Mouse (Mus musculus) heart, embryonic 14.5 days (tissue): ENCODE data around the gene Vstm2a. TPM values are rescaled to one million over a fixed set of nuclear protein-coding genes. Genes with fewer than 3 reads are reported as not detected.

Experiments used
- ATAC-seq: fragments of 200-750 bp; cut with Nextera tagmentation; 2 replicates; pipeline ENCODE4 v1.8.0; 2017; ENCODE audit warnings: low read depth, moderate TSS enrichment; ENCODE audit not compliant: insufficient number of reproducible peaks, insufficient read depth, low FRiP score
- H3K27ac ChIP-seq, 2 experiments: fragments of 200-500 bp in 1 of 2; fragments of 300-500 bp in 1 of 2; sonication (generic) in 1 of 2; replicated peaks in 1 of 2; 2 replicates each; pipeline ENCODE4 v1.5.1; 2012 to 2014; ENCODE audit warnings: low read depth in 2 of 2, low read length in 2 of 2, control low read depth in 1 of 2, mild to moderate bottlenecking in 1 of 2, mixed read lengths in 1 of 2; ENCODE audit not compliant: control insufficient read depth in 1 of 2, insufficient read depth in 1 of 2
- H3K27me3 ChIP-seq: fragments of 300-500 bp; sonication (generic); 2 replicates; pipeline ENCODE4 v1.6.1; 2014; ENCODE audit warnings: mild to moderate bottlenecking, low read length, control low read depth; ENCODE audit not compliant: control insufficient read depth, insufficient read depth
- H3K36me3 ChIP-seq: fragments of 300-500 bp; sonication (generic); 2 replicates; pipeline ENCODE4 v1.6.1; 2014; ENCODE audit warnings: mild to moderate bottlenecking, control low read depth, low read length, mixed read lengths; ENCODE audit not compliant: control insufficient read depth, insufficient read depth
- H3K4me1 ChIP-seq, 2 experiments: fragments of 200-500 bp in 1 of 2; fragments of 300-500 bp in 1 of 2; sonication (generic) in 1 of 2; 2 replicates each; pipeline ENCODE4 v1.6.1; 2012 to 2014; ENCODE audit warnings: low read length in 2 of 2, control low read depth in 1 of 2, mixed read lengths in 1 of 2; ENCODE audit not compliant: control insufficient read depth in 2 of 2, insufficient read depth in 2 of 2
- H3K4me2 ChIP-seq: fragments of 300-500 bp; sonication (generic); 2 replicates; pipeline ENCODE4 v1.6.1; 2014; ENCODE audit warnings: mild to moderate bottlenecking, low read length
- H3K4me3 ChIP-seq, 2 experiments: fragments of 200-500 bp in 1 of 2; fragments of 300-500 bp in 1 of 2; sonication (generic) in 1 of 2; 2 replicates each; pipeline ENCODE4 v1.5.1; 2012 to 2014; ENCODE audit warnings: low read length in 2 of 2, mild to moderate bottlenecking in 2 of 2, control low read depth in 1 of 2, low read depth in 1 of 2, moderate library complexity in 1 of 2; ENCODE audit not compliant: control insufficient read depth in 1 of 2, insufficient read depth in 1 of 2
- H3K9ac ChIP-seq: fragments of 300-500 bp; sonication (generic); 2 replicates; pipeline ENCODE4 v1.6.1; 2014; ENCODE audit warnings: mild to moderate bottlenecking, low read length
- H3K9me3 ChIP-seq: fragments of 300-500 bp; sonication (generic); 2 replicates; pipeline ENCODE4 v1.6.1; 2016; ENCODE audit warnings: low read length, control low read depth; ENCODE audit not compliant: control insufficient read depth
- WGBS: fragments of 180-500 bp; shearing (Covaris S2); extraction: QIAGEN DNeasy Blood & Tissue Kit; methylation state at CpG from one replicate; pipeline ENCODE4 v1.1.7; 2014; 5-methylcytosine and 5-hydroxymethylcytosine counted together
- polyA plus RNA-seq: library from polyadenylated mRNA; unstranded; fragments of >200 nt; fragmentation: Nextera tagmentation; extraction: Ambion mirVana; gene quantifications from 2 replicates; pipeline ENCODE4 v1.2.1, GENCODE M21; 2014

Vstm2a gene
- polyA plus RNA-seq, 1 experiment from 2014 or later: 0.28 TPM

- H3K4me2 ChIP-seq: no peak overlapping the region
- no peaks in the 10 kb centered on the region for H3K4me1 ChIP-seq
- H3K9ac ChIP-seq: no peak overlapping the region
- H3K36me3 ChIP-seq: no peaks in the 10 kb centered on the region
- no peaks in the 10 kb centered on the region for H3K9me3 ChIP-seq
- no peak overlapping the region for H3K27ac ChIP-seq
- ATAC-seq: no peak
- WGBS: 83% methylated on average over 4 of the region's 4 CpGs
- no peaks in the 10 kb centered on the region for H3K27me3 ChIP-seq
- H3K4me3 ChIP-seq: no peak overlapping the region
Measured at GRCm38 (mm10) chr11:16351915-16352314, 94.4 kb downstream of the Vstm2a start.

- Histone ChIP-seq H3K4me2 (no peak overlapping the region), H3K4me1 (no peaks in the 10 kb centered on the region), H3K4me3 (no peak overlapping the region), H3K9me3 (no peaks in the 10 kb centered on the region), H3K36me3 (no peaks in the 10 kb centered on the region), H3K27ac (no peak overlapping the region), H3K27me3 (no peaks in the 10 kb centered on the region), H3K9ac (no peak overlapping the region)
- ATAC-seq: no peak
Measured at GRCm38 (mm10) chr11:16354356-16354755, 96.8 kb downstream of the Vstm2a start.

GRCm38 (mm10) chr11:16366852-16367587 is 109.5 kb downstream of the Vstm2a start:
- Histone ChIP-seq H3K4me3 (no peak overlapping the region), H3K4me1 (no peaks in the 10 kb centered on the region), H3K27ac (no peak overlapping the region), H3K9me3 (no peaks in the 10 kb centered on the region), H3K9ac (no peak overlapping the region), H3K4me2 (no peak overlapping the region), H3K27me3 (no peaks in the 10 kb centered on the region), H3K36me3 (no peaks in the 10 kb centered on the region)
- ATAC-seq: no peak
- 69% methylated on average over 8 of the region's 8 CpGs for WGBS

- no peaks in the 10 kb centered on the region for H3K36me3 ChIP-seq
- no peak overlapping the region for H3K9ac ChIP-seq
- H3K4me1 ChIP-seq: no peaks in the 10 kb centered on the region
- ATAC-seq: no peak
- H3K4me2 ChIP-seq: no peak overlapping the region
- H3K27me3 ChIP-seq: no peaks in the 10 kb centered on the region
- H3K27ac ChIP-seq: no peak overlapping the region
- H3K9me3 ChIP-seq: no peaks in the 10 kb centered on the region
- H3K4me3 ChIP-seq: no peak overlapping the region
- WGBS: 27% methylated on average over 2 of the region's 2 CpGs
Measured at GRCm38 (mm10) chr11:16403627-16404026, 146.1 kb downstream of the Vstm2a start.

GRCm38 (mm10) chr11:16411736-16412135 is 154.2 kb downstream of the Vstm2a start:
- ATAC-seq: no peak
- Histone ChIP-seq H3K9ac (no peak overlapping the region), H3K9me3 (no peaks in the 10 kb centered on the region), H3K4me2 (no peak overlapping the region), H3K27ac (no peak overlapping the region), H3K4me1 (no peaks in the 10 kb centered on the region), H3K4me3 (no peak overlapping the region), H3K36me3 (no peaks in the 10 kb centered on the region), H3K27me3 (no peaks in the 10 kb centered on the region)
- WGBS: 57% methylated on average over 1 of the region's 1 CpGs

GRCm38 (mm10) chr11:16412609-16413008 is 155.1 kb downstream of the Vstm2a start:
- Histone ChIP-seq H3K9me3 (no peaks in the 10 kb centered on the region), H3K4me3 (no peak overlapping the region), H3K27me3 (no peaks in the 10 kb centered on the region), H3K4me1 (no peaks in the 10 kb centered on the region), H3K27ac (no peak overlapping the region), H3K4me2 (no peak overlapping the region), H3K36me3 (no peaks in the 10 kb centered on the region), H3K9ac (no peak overlapping the region)
- no peak for ATAC-seq
- 25% methylated on average over 4 of the region's 4 CpGs for WGBS

- H3K36me3 ChIP-seq: no peaks in the 10 kb centered on the region
- H3K4me1 ChIP-seq: no peaks in the 10 kb centered on the region
- H3K27me3 ChIP-seq: no peaks in the 10 kb centered on the region
- no peak overlapping the region for H3K4me3 ChIP-seq
- WGBS: 29% methylated on average over 1 of the region's 1 CpGs
- H3K4me2 ChIP-seq: no peak overlapping the region
- no peaks in the 10 kb centered on the region for H3K9me3 ChIP-seq
- H3K27ac ChIP-seq: no peak overlapping the region
- no peak overlapping the region for H3K9ac ChIP-seq
- ATAC-seq: no peak
Measured at GRCm38 (mm10) chr11:16413077-16413644, 155.6 kb downstream of the Vstm2a start.
